Mouse (Mus musculus) urinary bladder, postnatal 14 days (tissue): ENCODE data around the gene Evi5l.
"Not testable (repeated sequence)": the region's sequence is repeated elsewhere in the genome, so short reads cannot be mapped to it uniquely, and the experiment has no call there.

Experiments used
- DNase-seq: peaks from one replicate; pipeline ENCODE4 v3.0.0; 2021; ENCODE audit warnings: low spot score

Evi5l gene

DNA sequence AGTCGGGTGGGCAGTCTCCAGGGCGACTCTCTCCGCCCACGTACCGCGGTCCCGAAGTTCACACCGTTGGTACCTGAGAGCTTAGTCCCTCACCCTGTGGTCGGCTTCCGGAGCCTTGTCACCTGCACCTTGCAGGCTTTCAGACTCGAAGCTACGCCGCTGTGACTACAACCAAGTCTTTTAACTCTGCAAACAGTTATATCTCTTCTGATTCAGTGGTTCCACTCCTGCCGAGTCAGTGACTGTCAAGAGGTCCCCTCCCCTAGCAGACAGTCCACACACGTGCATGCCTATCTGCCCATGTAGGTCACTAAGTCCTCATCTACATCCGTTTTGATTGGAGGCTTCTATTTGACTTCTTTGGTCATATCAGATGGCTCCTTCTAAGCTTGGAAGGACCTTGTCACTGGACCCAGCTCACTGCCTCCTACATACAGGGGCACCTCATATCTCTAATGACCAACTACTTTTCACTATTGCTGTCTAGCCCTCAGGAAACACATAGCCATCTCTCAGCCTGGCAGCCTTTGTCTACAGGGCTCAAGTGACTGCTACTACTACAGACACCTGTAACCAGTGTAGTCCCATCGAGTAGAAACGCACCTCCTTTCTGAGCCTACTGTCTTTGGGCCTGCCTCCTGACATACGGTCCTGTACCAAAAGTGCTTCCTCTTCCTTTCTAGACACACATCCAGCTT, 73.0 kb downstream of the Evi5l start:
- DNase-seq: no peak

DNA sequence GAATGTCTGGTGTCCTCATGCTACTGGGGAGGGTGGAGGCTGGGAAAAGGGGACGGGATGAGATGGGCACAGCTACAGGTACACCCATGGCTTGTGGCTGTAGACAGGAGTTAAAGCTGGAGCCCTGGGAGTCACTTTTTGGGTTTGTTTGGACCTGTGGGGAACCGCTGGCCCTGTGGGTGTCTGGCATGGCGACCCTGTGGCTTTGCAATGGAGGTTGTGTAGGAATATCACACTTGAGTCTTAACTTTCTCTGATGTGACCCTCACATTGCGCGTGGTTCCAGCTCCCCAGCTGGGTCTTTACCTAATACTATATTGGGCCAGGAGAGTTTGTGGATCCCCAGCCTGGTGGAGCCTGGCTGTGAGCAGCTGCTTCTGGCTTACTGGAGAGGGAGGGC, 78.7 kb downstream of the Evi5l start:
- DNase-seq: no peak

DNA sequence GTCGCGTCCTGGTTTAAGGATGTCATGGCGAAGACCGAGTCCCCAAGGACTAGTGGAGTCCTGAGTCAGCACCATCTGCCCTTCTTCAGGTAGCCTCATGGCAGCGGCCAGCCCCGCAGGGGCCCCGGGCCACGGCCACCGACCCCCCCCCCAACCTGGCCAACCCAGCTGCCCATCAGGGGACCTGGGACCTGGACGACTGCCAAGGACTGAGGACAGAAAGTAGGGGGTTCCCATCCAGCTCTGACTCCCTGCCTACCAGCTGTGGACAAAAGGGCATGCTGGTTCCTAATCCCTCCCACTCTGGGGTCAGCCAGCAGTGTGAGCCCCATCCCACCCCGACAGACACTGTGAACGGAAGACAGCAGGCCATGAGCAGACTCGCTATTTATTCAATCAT, 79.4 kb downstream of the Evi5l start:
- no peak for DNase-seq

DNA sequence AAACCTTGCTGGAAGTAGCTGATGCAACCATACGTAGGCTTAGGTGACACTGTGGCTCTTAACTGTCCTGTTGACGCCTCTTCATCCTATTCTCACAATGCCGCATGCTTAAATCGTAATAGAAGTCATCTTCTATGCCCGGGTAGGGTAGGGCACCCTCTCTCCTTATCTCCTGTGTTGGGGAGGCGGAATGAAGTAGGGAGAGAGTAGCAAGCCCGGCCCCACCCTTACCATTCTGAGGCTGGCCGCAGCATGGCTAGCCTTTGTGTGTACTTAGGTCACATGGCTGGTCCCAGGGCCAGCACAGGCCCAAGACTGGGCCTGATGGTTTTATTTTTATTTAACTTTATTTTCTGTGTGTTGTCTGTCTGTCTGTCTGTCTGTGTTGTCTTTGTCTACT, 80.9 kb downstream of the Evi5l start:
- no peak for DNase-seq

DNA sequence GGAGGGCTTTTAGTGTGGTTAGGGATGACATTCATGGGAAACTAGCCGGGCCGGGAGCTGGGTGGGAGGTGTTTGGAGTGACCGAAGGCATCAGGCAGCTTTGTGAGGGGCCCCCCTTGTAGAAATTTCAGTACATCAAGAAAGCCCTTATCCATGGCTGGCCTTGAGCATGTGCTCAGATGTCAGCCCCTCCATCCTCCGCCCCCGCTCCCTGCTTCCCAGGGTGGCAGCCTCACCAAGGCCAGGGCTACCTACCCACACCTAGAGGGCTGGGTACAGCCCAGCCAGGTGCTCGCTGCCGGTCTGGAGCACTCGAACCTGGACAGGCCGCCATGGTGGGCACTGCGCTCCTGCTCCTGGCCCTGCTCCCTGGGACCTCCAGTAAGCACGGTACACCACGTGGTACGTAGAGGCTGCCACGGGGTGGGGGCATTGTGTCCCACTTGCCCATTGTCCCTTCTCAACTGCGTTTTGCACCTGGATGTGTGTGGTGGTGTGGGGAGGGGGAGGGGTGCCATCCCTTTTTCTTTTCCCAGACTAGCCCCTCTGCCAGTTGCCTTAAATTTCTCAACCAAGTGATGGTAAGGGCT, 81.7 kb downstream of the Evi5l start, which contains the start of gene Tgfbr3l:
TSS of gene Tgfbr3l (plus strand) at position 264 of the 590 bp plus-strand sequence.
- DNase-seq: no peak

DNA sequence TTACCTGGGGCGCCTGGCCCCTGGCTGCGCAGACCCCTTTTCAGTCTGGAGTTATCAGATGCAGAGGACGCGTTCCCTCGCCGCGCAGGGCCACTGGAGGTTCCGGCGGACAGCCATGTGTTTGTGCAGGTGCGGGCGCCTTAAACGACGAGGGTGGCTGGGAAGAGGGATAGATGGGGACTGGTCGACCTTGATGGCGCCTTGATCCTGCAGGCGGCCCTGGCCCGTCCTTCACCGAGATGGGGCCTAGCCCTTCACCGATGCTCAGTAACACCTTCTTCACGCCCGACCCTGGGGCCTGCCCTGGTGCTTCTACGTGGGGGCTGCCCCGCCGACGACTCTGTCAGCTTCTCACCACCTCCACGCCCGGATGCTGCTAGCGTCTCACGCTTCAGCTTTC, 82.8 kb downstream of the Evi5l start:
- no peak for DNase-seq

DNA sequence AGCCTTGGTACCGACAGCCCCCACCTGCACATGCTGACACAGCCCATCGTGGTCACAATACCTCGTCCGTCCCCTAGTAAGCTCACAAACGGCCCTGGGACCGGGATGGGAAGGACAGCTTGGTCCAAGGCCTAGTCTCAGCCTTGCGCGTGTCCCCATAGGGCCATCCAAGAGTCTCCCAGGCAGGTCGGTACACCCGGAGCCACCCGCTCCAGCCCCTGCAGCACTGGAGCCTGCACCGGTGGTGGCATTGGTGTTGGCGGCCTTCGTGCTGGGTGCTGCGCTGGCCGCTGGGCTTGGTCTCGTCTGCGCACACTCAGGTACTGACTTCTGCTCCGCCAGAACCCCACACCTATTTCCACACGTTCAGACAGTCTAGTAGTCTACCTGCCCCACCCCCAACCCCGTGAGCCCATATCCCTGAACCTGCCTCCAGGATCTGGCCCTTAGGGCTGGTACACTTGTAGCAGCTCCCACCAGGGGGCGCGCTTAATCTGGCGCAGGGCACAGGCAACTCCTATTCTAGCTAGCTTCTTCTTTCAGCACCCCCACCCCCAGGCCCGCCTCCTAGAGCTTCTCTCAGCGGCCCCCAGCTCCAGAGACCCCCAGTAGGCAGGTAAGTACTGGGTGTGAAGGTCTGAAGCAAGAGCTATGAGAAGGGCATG, 84.1 kb downstream of the Evi5l start:
- DNase-seq: peak; percentile 86

DNA sequence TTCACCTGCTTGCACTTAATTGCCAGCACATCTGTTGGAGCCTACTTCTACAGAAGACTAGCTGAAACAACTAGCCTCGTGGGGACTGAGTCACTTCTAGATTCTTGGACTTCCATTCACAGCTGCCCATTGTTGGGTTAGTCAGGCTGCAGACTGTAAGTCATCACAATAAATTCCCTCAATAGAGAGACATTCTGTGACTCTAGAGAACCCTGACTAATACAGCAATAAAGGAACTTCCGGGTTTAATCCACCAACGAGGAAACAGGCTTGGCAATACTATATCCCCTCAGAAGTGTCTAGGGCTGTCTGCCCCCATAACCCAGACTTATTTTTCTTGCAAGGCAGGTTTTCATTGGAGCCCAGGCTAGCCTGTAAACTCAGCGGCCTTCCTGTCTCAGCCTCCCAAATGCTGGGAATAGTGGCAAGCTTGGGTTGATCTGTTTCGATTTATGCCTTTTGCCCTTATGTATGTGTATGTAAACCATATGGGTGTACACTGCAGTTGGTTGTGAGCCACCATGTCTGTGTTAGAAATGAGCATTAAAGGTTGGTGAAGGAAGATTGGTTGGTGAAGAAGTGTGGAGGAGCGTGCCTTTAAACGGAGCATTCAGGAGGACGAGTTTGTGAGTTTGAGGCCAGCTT, 85.9 kb downstream of the Evi5l start:
- DNase-seq: no peak

DNA sequence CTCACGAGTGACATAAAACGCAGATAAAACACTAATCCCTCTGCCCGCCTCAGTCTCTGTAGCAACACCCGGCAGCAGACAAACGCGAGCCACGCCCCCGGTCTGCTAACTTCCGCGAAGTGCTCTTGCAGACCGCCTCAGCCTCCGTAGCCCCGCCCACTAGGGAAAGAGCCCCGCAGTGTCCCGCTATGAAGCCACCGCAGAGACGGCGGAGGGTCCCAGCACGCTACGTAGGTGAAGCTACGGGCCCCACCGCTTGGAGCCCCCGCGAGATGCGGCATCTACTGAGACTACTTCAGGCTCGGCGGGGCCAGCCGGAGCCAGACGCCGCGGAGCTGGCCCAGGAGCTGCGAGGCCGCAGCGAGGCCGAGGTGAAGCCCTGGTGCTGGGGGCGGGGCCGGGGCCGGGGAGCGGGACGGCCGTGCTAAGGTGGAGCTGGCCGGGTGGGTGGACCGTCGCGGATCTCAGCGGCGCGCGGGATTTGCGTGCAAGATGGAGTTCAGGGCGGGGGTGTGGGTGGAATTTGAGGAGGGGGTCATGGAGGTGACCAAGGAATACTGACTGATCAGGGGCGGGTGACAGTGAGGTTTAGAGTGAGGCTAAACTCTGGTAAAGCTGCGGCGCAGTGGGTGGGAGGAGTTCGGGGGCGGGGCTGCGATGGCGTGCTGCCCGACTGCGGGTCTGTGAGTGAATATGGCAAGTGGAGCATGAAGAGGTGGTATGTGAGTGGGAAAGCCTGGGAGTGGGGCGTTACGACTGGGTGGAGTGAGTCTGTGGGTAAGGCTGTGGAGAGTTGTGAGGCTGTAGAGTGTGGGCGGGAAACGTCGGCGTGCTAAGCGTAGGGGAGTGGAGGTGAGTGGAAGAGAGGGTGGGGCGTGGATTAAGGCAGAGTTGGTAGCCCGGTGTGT, 86.8 kb downstream of the Evi5l start, which contains the start of gene Snapc2:
TSS of gene Snapc2 (plus strand) at position 147 of the 908 bp plus-strand sequence.
- DNase-seq: peak; percentile 97

DNA sequence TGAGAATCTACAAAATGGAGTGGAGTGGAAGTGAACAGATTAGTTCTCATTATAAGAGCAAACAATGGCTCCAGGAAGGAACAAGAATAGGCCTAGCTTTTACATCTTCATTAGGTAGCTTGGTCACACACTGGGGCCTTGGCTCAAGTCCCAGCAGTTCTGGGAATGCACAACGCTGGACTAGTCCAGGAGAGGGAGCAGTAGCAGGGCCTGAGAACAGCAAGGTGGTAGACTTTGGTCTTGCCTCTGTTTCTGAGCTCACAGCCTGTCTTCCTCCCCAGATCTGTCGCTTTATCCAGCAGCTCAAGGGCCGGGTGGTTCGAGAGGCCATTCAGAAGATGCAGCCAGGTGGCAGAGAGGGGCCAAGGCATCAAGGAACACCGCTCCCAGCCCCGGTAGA, 87.6 kb downstream of the Evi5l start:
- DNase-seq: peak; percentile 67

DNA sequence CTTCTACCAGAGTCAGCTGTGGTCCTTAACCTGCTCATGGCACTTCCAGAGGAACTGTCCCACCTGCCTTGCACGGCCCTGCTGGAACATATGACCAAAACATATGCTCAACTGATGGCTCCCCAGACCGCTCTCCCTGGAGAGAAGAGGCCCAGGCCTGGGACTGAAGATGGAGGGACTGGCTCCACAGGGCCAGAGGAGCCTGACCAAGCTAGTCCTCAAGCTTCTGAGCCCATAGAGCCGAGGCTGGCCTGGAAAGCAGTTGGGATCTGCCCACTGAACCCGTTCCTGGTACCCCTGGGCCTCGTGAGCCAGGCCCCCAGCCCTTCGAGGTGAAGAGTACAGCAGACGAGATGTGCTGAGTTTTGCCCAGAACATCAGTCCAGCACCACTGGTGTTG, 89.1 kb downstream of the Evi5l start:
- DNase-seq: not testable (repeated sequence)

DNA sequence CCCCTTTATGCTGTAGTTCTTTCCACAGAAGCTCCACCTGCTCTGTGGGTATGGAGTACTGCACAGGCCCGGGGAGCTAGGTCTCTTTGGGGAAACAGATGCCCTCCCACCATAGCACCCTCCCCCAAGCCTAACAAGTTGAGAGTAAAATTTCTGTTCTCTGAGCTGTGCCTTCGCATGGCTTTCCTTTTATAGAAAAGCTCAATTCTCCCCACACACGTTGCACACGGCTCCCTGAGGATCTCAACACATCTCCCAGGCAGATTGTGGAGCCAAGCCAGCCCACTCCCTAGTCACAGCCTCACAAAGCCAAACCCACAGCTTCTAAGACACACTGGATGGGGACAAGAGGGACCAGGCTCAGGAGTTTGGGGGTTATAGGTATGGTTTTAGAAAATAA, 90.5 kb downstream of the Evi5l start:
- no peak for DNase-seq

DNA sequence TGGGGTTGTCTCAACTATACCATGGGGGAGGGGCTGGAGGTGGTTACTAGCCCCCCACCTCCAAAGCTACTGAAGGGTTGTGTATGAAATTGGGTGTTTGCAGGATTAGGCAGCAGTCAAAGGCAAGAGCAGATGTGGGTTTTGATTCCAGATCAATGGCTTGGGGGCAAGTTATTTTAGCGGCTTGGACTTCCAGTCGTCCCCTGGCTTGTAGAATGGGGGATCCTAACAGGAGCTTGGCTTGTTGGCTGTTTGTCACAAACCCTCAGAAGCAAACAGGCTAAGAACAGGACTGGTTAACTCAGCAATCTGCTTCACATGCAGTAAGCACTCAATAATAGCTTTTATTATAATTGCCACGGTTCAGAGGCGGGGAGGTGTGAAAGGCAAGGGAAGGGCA, 91.0 kb downstream of the Evi5l start:
- DNase-seq: no peak

DNA sequence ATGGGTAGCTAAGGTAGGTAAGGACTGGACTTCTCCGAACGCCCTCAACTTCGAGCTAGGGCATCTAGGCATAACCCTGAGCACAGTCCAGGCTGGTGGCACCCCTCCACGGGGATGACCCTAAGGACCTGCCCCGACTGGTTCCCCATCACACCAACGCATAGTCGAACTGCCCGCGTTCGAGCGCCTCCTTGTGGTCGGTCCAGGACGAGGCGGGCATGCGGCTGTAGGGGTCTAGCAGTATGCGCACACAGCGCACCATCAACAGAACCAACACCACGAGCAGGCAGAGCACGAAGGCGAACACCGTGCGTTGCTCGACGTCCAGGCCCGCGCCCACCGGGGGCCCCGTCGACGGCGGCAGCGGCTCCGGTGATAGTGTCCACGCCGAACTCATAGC, 91.9 kb downstream of the Evi5l start:
- DNase-seq: peak; percentile 78

DNA sequence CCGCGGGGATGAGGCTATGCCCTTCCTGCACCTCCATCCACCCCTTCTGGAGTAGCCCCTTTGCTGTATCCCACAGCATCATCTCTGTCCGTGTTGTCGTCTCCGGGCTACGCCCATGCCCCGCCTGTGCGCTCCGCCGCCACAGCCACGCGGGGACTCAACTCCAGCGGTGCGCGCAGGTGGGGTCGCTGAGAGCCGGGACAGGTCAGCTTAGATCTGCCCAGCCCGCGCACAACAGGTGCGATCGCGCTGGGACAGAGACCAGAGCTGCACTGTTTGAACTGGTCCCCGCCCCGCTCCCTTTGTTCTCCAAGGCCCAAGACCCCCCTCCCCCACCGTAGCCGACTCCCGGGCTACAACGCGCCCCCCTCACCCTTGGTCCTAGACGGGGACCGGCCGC, 92.3 kb downstream of the Evi5l start:
- DNase-seq: no peak

DNA sequence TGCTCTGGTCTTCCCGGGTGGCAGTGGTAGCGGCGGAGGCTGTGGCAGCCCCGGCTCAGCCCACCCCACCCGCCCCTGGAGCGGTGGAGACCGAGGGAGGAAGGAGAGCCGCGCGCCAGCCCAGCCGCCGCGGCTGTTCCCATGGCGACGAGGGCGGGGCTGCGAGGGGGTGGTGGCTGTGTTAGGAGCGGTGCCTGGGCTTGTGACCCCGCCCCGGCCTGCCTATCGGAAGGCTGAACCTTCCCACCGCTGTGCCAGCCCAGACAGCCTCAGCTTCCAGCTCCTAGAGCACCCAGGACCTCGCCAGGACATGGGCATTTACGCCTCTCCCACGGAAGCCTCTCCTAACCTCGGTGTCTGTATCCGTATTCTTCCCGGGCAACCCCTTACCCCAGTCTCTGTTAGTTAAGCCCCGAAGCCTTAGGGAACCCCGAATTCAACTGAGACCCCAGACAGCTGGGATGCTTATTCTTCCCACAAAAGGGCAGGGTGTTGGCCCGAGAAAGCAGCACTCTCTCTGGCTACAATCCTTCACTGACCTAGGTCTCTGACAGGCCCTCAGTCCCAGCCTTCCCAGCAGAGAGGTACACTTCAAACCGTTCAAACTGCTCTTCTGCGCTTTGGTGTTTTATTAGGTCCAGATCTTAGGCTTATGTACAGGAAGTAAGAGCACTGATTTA, 92.9 kb downstream of the Evi5l start, which contains the start of gene Ctxn1:
TSS of gene Ctxn1 (minus strand) at position 150 of the 680 bp plus-strand sequence.
- DNase-seq: peak; percentile 97

DNA sequence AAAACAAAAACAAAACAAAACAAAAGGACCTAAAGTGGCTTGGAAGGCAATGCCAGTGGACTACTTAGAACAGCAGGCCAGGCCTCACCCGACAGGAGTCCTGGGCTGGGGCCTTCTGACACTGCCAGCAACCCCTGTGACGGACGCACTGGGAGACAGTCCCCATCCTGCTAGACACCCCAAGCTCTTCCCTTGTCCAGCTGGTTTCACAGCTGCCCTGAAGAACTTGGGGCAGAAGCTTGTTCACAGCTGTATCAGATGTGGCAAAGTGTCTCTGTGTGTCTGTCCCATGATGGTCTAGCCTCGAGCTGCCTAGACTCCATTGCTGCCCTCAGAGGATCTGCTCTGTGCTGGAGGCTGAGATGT, 93.4 kb downstream of the Evi5l start:
- no peak for DNase-seq
